Mouse (Mus musculus) stomach, embryonic 14.5 days (tissue): ENCODE data around the gene Atp1b3. TPM values are rescaled to one million over a fixed set of nuclear protein-coding genes. Genes with fewer than 3 reads are reported as not detected.

Source experiments
- ATAC-seq: fragments of 200-750 bp; cut with Nextera tagmentation; 2 replicates; pipeline ENCODE4 v1.8.0; 2017; ENCODE audit warnings: low read depth, moderate TSS enrichment; ENCODE audit not compliant: insufficient number of reproducible peaks, insufficient read depth, low FRiP score
- H3K27ac ChIP-seq: fragments of 300-500 bp; sonication (generic); 2 replicates; pipeline ENCODE4 v1.5.1; 2014; ENCODE audit warnings: mild to moderate bottlenecking, low read length, moderate library complexity, mixed read lengths
- H3K27me3 ChIP-seq: fragments of 300-500 bp; sonication (generic); 2 replicates; pipeline ENCODE4 v1.6.1; 2014; ENCODE audit warnings: low read length, control low read depth, mixed read lengths; ENCODE audit not compliant: control insufficient read depth, insufficient read depth
- H3K36me3 ChIP-seq: fragments of 300-500 bp; sonication (generic); 2 replicates; pipeline ENCODE4 v1.6.1; 2014; ENCODE audit warnings: mild to moderate bottlenecking, control low read depth, low read length, moderate library complexity, mixed read lengths; ENCODE audit not compliant: control insufficient read depth, insufficient read depth
- H3K4me1 ChIP-seq: fragments of 300-500 bp; sonication (generic); 2 replicates; pipeline ENCODE4 v1.6.1; 2014; ENCODE audit warnings: low read length, control low read depth, mixed read lengths; ENCODE audit not compliant: control insufficient read depth, insufficient read depth
- H3K4me2 ChIP-seq: fragments of 300-500 bp; sonication (generic); replicated peaks from 2 replicates; pipeline ENCODE4 v1.6.1; 2014; ENCODE audit warnings: low read depth, low read length, control low read depth
- H3K4me3 ChIP-seq: fragments of 300-500 bp; sonication (generic); 2 replicates; pipeline ENCODE4 v1.5.1; 2014; ENCODE audit warnings: low read depth, low read length, control low read depth
- H3K9ac ChIP-seq: fragments of 300-500 bp; sonication (generic); replicated peaks from 2 replicates; pipeline ENCODE4 v1.6.1; 2014; ENCODE audit warnings: low read depth, mild to moderate bottlenecking, control low read depth, low read length, moderate library complexity, mixed read lengths
- H3K9me3 ChIP-seq: fragments of 300-500 bp; sonication (generic); 2 replicates; pipeline ENCODE4 v1.6.1; 2016; ENCODE audit warnings: low read depth, low read length, control low read depth; ENCODE audit not compliant: control insufficient read depth
- WGBS: fragments of 180-500 bp; shearing (Covaris S2); extraction: QIAGEN DNeasy Blood & Tissue Kit; methylation state at CpG from one replicate; pipeline ENCODE4 v1.1.7; 2014; 5-methylcytosine and 5-hydroxymethylcytosine counted together
- polyA plus RNA-seq: library from polyadenylated mRNA; unstranded; fragments of >200 nt; fragmentation: Nextera tagmentation; extraction: Ambion mirVana; gene quantifications from 2 replicates; pipeline ENCODE4 v1.2.1, GENCODE M21; 2014

The Atp1b3 gene
- polyA plus RNA-seq, 1 experiment from 2014 or later, result 160 TPM

DNA sequence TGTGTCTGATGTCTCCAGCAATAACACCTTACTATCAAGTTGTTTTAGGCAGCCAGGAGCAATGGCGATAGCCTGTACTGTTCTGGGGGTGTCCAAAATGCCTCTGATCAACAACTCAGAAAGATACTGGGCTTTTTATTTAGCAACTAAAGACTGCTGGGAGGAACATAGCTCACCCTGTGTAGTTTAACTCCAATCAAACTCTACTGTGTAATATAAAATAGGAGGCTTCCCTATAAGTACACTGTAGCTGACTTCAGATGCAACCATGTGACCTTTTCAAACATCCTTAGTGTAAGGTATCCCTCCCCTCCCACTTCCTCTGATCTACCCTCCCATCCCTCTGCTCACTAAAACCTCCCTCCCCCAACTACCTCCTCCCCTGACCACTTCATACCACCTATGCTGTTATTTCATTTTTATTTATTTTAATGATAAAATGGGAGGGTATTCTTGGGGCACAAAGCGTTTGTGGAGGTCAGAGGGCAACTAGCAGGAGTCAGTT, 29.5 kb upstream of the Atp1b3 start:
- no peak overlapping the region for H3K4me2 ChIP-seq
- H3K9me3 ChIP-seq, result no peaks in the 10 kb centered on the region
- no peaks in the 10 kb centered on the region for H3K36me3 ChIP-seq
- peaks cover 14% of the 10 kb centered on the region for H3K4me1 ChIP-seq
- no peak overlapping the region for H3K9ac ChIP-seq
- no peak for ATAC-seq
- 69% methylated on average over 2 of the region's 2 CpGs for WGBS
- H3K27ac ChIP-seq, result no peak overlapping the region
- no peaks in the 10 kb centered on the region for H3K27me3 ChIP-seq
- no peak overlapping the region for H3K4me3 ChIP-seq

DNA sequence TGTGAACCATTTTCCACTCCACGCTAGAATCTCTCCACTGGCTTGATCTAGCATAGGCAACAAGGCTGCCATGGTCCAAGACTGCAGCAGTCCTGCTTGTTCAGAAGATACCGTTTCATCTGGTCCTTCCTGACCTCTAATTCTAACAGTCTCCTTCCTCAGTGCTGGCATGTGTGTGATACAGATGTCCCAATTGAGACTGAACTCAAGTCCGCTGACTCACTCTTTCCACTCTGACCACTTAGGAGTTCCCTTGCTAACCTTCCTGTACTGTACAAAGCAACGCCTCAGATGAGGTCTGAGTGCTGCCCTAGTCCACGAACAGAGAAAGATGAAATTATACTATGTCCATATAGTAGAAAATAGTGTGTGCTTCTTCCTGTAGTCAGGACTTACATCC, 28.9 kb upstream of the Atp1b3 start:
- Histone ChIP-seq H3K27me3 (no peaks in the 10 kb centered on the region), H3K9me3 (no peaks in the 10 kb centered on the region), H3K27ac (no peak overlapping the region), H3K36me3 (no peaks in the 10 kb centered on the region), H3K4me3 (no peak overlapping the region), H3K4me2 (no peak overlapping the region), H3K9ac (no peak overlapping the region), H3K4me1 (peaks cover 8% of the 10 kb centered on the region)
- ATAC-seq, result no peak
- WGBS, result 85% methylated on average over 5 of the region's 5 CpGs

GRCm38 (mm10) chr9:96391921-96392320, 27.7 kb upstream of the Atp1b3 start:
- H3K4me1 ChIP-seq, result no peaks in the 10 kb centered on the region
- 73% methylated on average over 1 of the region's 1 CpGs for WGBS
- no peak overlapping the region for H3K9ac ChIP-seq
- H3K36me3 ChIP-seq, result no peaks in the 10 kb centered on the region
- no peak for ATAC-seq
- H3K4me2 ChIP-seq, result no peak overlapping the region
- no peak overlapping the region for H3K4me3 ChIP-seq
- no peak overlapping the region for H3K27ac ChIP-seq
- no peaks in the 10 kb centered on the region for H3K27me3 ChIP-seq
- H3K9me3 ChIP-seq, result no peaks in the 10 kb centered on the region

DNA sequence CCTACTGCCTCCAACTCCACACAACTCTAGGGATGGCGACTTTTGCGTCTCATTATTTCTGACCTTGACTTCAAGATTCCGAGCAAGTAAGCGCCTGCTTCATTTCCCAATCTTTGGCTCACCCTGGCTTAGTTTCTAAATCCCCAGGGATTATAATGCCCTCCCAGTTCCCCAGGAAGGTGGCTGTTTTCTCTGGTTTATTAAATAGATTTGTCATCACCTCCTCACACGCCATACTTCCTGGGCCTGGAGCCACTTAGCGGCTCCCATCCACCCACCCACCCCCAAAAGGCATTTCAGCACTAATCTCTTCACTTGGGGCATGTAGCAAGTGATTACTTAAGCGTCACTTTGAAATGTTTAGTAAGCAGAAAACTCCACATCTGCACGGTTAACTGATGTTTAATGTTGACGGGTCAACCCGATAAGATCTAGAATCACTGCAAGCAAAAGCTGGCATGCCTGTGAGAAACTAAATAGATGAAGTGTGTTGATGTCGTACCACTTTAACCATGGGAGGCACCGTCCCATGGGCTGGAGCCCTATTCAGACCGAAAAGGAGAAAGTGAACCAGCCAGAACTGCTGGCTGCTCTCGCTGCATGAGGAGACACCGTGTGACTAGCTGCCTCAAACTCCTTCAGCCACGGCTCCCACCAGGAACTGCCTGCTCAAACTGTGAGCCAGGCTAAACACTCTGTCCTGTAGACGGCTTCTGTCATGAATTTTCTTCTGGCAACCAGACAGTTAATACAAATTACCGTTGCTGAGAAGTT, 19.7 kb upstream of the Atp1b3 start:
- no peak overlapping the region for H3K27ac ChIP-seq
- H3K9me3 ChIP-seq, result no peaks in the 10 kb centered on the region
- H3K4me3 ChIP-seq, result no peak overlapping the region
- H3K36me3 ChIP-seq, result no peaks in the 10 kb centered on the region
- WGBS, result 26% methylated on average over 18 of the region's 18 CpGs
- no peaks in the 10 kb centered on the region for H3K27me3 ChIP-seq
- H3K4me1 ChIP-seq, result peaks cover 8% of the 10 kb centered on the region; the same call in 1 of the 2 replicates
- no peak overlapping the region for H3K4me2 ChIP-seq
- ATAC-seq, result no peak
- no peak overlapping the region for H3K9ac ChIP-seq

DNA sequence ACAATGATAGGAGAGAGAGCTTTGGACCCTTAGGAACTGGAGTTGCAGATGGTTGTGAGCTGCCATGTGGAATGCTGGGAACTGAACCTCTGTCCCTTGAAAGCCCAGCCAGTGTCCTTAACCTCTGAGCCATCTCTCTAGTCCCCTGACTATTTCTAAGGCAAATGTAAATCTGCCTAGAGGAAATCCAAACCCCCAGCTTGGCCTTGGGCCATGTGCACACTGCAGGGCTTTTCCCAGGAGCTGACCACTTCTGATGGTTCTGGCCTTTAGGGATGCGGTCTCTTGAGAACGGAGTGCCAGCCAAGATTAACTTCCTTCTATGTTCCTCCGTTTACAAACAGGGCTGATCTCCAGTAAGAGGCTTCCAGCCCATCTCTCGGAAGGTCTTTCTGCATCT, 18.5 kb upstream of the Atp1b3 start:
- H3K9me3 ChIP-seq, result no peaks in the 10 kb centered on the region
- WGBS, result 70% methylated on average over 4 of the region's 4 CpGs

GRCm38 (mm10) chr9:96381393-96381792, 17.2 kb upstream of the Atp1b3 start:
- peak; percentile 33; the same call in 1 of the 2 replicates for ATAC-seq
- H3K4me3 ChIP-seq, result no peak overlapping the region
- no peaks in the 10 kb centered on the region for H3K9me3 ChIP-seq
- no peaks in the 10 kb centered on the region for H3K27me3 ChIP-seq
- 58% methylated on average over 13 of the region's 13 CpGs for WGBS
- no peaks in the 10 kb centered on the region for H3K36me3 ChIP-seq
- peaks cover 8% of the 10 kb centered on the region; the same call in 1 of the 2 replicates for H3K4me1 ChIP-seq
- H3K9ac ChIP-seq, result no peak overlapping the region
- H3K4me2 ChIP-seq, result no peak overlapping the region
- H3K27ac ChIP-seq, result 0 out of 2 replicates have a peak overlapping the region, but pooled peaks have one; percentile 6

More for the DNA sequence above, 18.5 kb upstream of the Atp1b3 start:
- H3K9ac ChIP-seq, result no peak overlapping the region
- no peak overlapping the region for H3K4me2 ChIP-seq
- ATAC-seq, result no peak
- no peak overlapping the region for H3K4me3 ChIP-seq
- no peaks in the 10 kb centered on the region for H3K27me3 ChIP-seq
- no peaks in the 10 kb centered on the region for H3K36me3 ChIP-seq
- H3K27ac ChIP-seq, result no peak overlapping the region
- H3K4me1 ChIP-seq, result peaks cover 8% of the 10 kb centered on the region; the same call in 1 of the 2 replicates

GRCm38 (mm10) chr9:96379551-96379950, 15.3 kb upstream of the Atp1b3 start:
- Histone ChIP-seq H3K36me3 (no peaks in the 10 kb centered on the region), H3K4me2 (no peak overlapping the region), H3K4me3 (no peak overlapping the region), H3K9me3 (no peaks in the 10 kb centered on the region), H3K27ac (no peak overlapping the region), H3K27me3 (no peaks in the 10 kb centered on the region), H3K4me1 (peaks cover 8% of the 10 kb centered on the region; the same call in 1 of the 2 replicates), H3K9ac (no peak overlapping the region)
- no peak for ATAC-seq
- WGBS, result 47% methylated on average over 7 of the region's 7 CpGs

GRCm38 (mm10) chr9:96378747-96379146, 14.5 kb upstream of the Atp1b3 start:
- ATAC-seq, result no peak
- no peaks in the 10 kb centered on the region for H3K27me3 ChIP-seq
- no peak overlapping the region for H3K27ac ChIP-seq
- 45% methylated on average over 5 of the region's 5 CpGs for WGBS
- no peak overlapping the region for H3K4me3 ChIP-seq
- no peaks in the 10 kb centered on the region for H3K36me3 ChIP-seq
- no peaks in the 10 kb centered on the region for H3K9me3 ChIP-seq
- H3K9ac ChIP-seq, result no peak overlapping the region
- no peak overlapping the region for H3K4me2 ChIP-seq
- 0 out of 2 replicates have a peak, but pooled peaks cover 3% of the 10 kb centered on the region for H3K4me1 ChIP-seq
